Mouse (Mus musculus): ENCODE results near the gene Tmem217. TPM values are rescaled to one million over a fixed set of nuclear protein-coding genes. Genes with fewer than 3 reads are reported as not detected.
"Not testable (repeated sequence)": the region's sequence is repeated elsewhere in the genome, so short reads cannot be mapped to it uniquely, and the experiment has no call there.

Tmem217 gene
- polyA plus RNA-seq, 1 experiment from 2014 or later = not detected

DNA sequence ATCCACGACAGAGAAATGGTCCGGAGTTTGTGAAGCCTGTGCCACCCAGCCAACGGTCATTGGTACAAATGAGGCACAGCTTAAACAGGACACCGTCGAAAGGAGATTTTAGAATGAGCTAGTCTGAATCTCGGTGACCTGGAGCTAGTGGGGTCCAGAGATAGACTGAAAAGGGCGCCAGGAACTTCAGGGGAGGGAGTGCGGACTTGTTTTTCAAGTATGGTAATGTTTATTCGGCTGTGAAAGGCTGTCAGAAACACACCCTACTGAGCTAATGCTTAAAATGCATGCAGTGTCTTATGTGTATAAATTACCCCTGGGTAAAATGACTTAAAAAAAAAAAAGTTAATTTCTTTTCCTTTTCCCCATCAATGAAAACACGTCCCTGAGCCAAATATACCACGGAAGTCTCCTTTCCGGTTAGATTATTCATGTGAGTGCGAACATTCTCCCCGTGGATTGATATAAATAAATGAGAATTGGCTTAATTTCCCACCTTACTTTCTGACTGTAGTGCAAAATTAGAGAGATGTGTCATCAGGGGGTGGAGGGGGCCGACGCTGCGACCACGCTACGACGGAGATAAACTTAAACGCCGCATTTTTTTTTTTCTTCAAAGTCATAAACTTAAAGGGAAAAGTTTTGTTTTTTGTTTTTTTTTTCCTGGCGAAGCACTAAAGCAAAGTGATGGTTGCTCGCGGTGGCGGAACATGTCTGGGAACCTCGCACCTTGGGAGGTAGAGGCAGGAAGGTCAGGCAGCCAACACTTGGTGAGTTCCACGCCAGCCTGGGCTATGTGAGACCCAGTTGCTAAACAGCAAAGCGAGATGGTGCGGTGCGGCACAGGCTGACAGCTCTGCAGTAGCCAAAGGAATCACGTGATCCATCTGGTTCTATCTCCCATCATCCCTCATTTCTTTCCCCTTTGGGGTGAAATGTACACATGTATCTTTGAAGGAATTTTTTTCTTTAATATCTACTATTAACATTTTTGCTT is 49.2 kb downstream of the Tmem217 start:
- Histone ChIP-seq H3K4me2 (ENCODE audit: low read length) (no peak overlapping the region), H3K36me3 (ENCODE audit: control insufficient read depth, insufficient read depth, low read length) (no peaks in the 10 kb centered on the region), H3K4me1 (ENCODE audit: control insufficient read depth, insufficient read depth, low read length) (0 out of 2 replicates have a peak, but pooled peaks cover 2% of the 10 kb centered on the region), H3K4me3 (ENCODE audit: low read depth, low read length) (no peak overlapping the region), H3K27me3 (replicated peaks; ENCODE audit: control insufficient read depth, insufficient read depth, low read length) (no peaks in the 10 kb centered on the region), H3K9ac (ENCODE audit: low read length) (no peak overlapping the region), H3K9me3 (replicated peaks; ENCODE audit: control insufficient read depth, low read length) (no peaks in the 10 kb centered on the region), H3K27ac (ENCODE audit: low read depth, low read length) (no peak overlapping the region)
- WGBS = 19% methylated on average over 32 of the region's 32 CpGs
- ATAC-seq (no peak), DNase-seq (ENCODE audit: low spot score) (no peak)

DNA sequence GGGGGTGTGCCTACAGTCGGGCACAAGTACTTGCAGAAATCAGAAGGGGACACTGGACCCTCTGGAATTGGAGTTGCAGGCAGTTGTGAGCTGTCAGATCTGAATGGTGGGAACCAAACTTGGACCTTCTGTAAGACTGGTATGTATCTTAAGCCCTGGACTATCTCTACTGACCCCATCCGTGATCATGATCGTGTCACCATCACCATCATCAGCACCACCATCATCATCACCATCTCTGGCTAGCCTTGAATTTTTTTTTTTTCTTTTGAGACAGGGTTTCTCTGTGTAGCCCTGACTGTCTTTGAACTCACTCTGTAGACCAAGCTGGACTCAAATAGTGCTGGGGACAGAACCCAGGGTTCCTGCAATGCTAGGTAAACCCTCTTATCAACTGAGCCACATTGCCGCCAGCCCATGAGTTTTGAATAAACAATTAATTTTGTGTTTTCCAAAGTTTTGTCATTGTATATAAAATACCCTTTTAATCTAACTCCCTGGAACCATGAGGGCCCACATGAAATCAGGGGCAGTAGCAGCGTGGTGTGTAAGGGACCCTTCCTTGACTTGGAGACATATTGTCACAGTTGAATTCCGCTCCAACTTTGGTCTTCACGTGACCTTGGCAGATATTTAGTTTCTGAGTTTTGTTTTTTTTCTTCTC is 50.0 kb downstream of the Tmem217 start:
- 81% methylated on average over 7 of the region's 7 CpGs for WGBS
- no peaks in the 10 kb centered on the region for H3K9me3 ChIP-seq (replicated peaks; ENCODE audit: control insufficient read depth, low read length)
- no peak overlapping the region for H3K4me3 ChIP-seq (ENCODE audit: low read depth, low read length)
- H3K9ac ChIP-seq (ENCODE audit: low read length) = no peak overlapping the region
- no peak overlapping the region for H3K27ac ChIP-seq (ENCODE audit: low read depth, low read length)
- H3K4me1 ChIP-seq (ENCODE audit: control insufficient read depth, insufficient read depth, low read length) = 0 out of 2 replicates have a peak, but pooled peaks cover 2% of the 10 kb centered on the region
- no peak overlapping the region for H3K4me2 ChIP-seq (ENCODE audit: low read length)
- no peak for ATAC-seq
- DNase-seq (ENCODE audit: low spot score) = no peak
- no peaks in the 10 kb centered on the region for H3K36me3 ChIP-seq (ENCODE audit: control insufficient read depth, insufficient read depth, low read length)
- H3K27me3 ChIP-seq (replicated peaks; ENCODE audit: control insufficient read depth, insufficient read depth, low read length) = no peaks in the 10 kb centered on the region

- Histone ChIP-seq H3K36me3 (ENCODE audit: control insufficient read depth, insufficient read depth, low read length) (no peaks in the 10 kb centered on the region), H3K9me3 (replicated peaks; ENCODE audit: control insufficient read depth, low read length) (no peaks in the 10 kb centered on the region), H3K27me3 (replicated peaks; ENCODE audit: control insufficient read depth, insufficient read depth, low read length) (no peaks in the 10 kb centered on the region), H3K27ac (ENCODE audit: low read depth, low read length) (no peak overlapping the region), H3K4me2 (ENCODE audit: low read length) (no peak overlapping the region), H3K4me3 (ENCODE audit: low read depth, low read length) (no peak overlapping the region), H3K9ac (ENCODE audit: low read length) (no peak overlapping the region), H3K4me1 (ENCODE audit: control insufficient read depth, insufficient read depth, low read length) (0 out of 2 replicates have a peak, but pooled peaks cover 2% of the 10 kb centered on the region)
- 81% methylated on average over 17 of the region's 17 CpGs for WGBS
- ATAC-seq (no peak), DNase-seq (ENCODE audit: low spot score) (no peak)
These were observed 51.2 kb downstream of the Tmem217 start for GRCm38 (mm10) chr17:29500802-29501469.

- no peaks in the 10 kb centered on the region for H3K27me3 ChIP-seq (replicated peaks; ENCODE audit: control insufficient read depth, insufficient read depth, low read length)
- ATAC-seq = no peak
- no peak overlapping the region for H3K4me3 ChIP-seq (ENCODE audit: low read depth, low read length)
- H3K4me1 ChIP-seq (ENCODE audit: control insufficient read depth, insufficient read depth, low read length) = 0 out of 2 replicates have a peak, but pooled peaks cover 2% of the 10 kb centered on the region
- DNase-seq (ENCODE audit: low spot score) = no peak
- WGBS = 81% methylated on average over 7 of the region's 7 CpGs
- H3K36me3 ChIP-seq (ENCODE audit: control insufficient read depth, insufficient read depth, low read length) = no peaks in the 10 kb centered on the region
- H3K4me2 ChIP-seq (ENCODE audit: low read length) = no peak overlapping the region
- H3K9ac ChIP-seq (ENCODE audit: low read length) = no peak overlapping the region
- H3K9me3 ChIP-seq (replicated peaks; ENCODE audit: control insufficient read depth, low read length) = no peaks in the 10 kb centered on the region
- H3K27ac ChIP-seq (ENCODE audit: low read depth, low read length) = no peak overlapping the region
These were observed 51.9 kb downstream of the Tmem217 start for GRCm38 (mm10) chr17:29500243-29500740.

- no peaks in the 10 kb centered on the region for H3K9me3 ChIP-seq (replicated peaks; ENCODE audit: control insufficient read depth, low read length)
- H3K27ac ChIP-seq (ENCODE audit: low read depth, low read length) = no peak overlapping the region
- WGBS = 85% methylated on average over 6 of the region's 6 CpGs
- H3K4me3 ChIP-seq (ENCODE audit: low read depth, low read length) = no peak overlapping the region
- H3K36me3 ChIP-seq (ENCODE audit: control insufficient read depth, insufficient read depth, low read length) = peaks cover 3% of the 10 kb centered on the region
- no peak for DNase-seq (ENCODE audit: low spot score)
- H3K9ac ChIP-seq (ENCODE audit: low read length) = no peak overlapping the region
- ATAC-seq = no peak
- H3K4me1 ChIP-seq (ENCODE audit: control insufficient read depth, insufficient read depth, low read length) = 0 out of 2 replicates have a peak, but pooled peaks cover 2% of the 10 kb centered on the region
- H3K4me2 ChIP-seq (ENCODE audit: low read length) = no peak overlapping the region
- no peaks in the 10 kb centered on the region for H3K27me3 ChIP-seq (replicated peaks; ENCODE audit: control insufficient read depth, insufficient read depth, low read length)
These were observed 52.7 kb downstream of the Tmem217 start for GRCm38 (mm10) chr17:29499511-29499910.

- not testable (repeated sequence) for H3K4me3 ChIP-seq (ENCODE audit: low read depth, low read length); H3K9me3 ChIP-seq (replicated peaks; ENCODE audit: control insufficient read depth, low read length); DNase-seq (ENCODE audit: low spot score); H3K36me3 ChIP-seq (ENCODE audit: control insufficient read depth, insufficient read depth, low read length); ATAC-seq; H3K9ac ChIP-seq (ENCODE audit: low read length); H3K27ac ChIP-seq (ENCODE audit: low read depth, low read length); H3K4me1 ChIP-seq (ENCODE audit: control insufficient read depth, insufficient read depth, low read length); H3K4me2 ChIP-seq (ENCODE audit: low read length); H3K27me3 ChIP-seq (replicated peaks; ENCODE audit: control insufficient read depth, insufficient read depth, low read length)
- WGBS = 96% methylated on average over 2 of the region's 2 CpGs
These were observed 53.2 kb downstream of the Tmem217 start for GRCm38 (mm10) chr17:29498952-29499351.

DNA sequence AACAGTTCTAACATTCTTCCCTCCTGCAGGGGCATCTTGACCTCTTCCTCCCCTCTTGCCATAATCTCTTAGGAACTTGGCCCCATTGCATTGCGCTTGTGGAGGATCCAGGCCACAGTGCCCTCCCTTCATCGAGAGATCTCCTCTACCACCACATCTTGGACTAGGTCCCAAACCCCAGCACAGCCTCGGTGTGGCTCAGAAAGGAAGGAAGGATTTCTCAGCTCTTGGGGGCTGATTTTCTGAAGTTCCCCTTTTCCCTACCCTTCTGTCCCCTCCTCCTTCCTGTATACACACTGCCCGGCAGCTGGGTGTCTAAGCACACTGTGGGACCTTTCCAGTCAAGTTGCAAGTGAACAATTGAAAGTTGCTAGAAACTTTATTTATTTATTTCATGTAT is 54.2 kb downstream of the Tmem217 start:
- DNase-seq (ENCODE audit: low spot score) = no peak
- WGBS = 71% methylated on average over 4 of the region's 4 CpGs
- no peak overlapping the region for H3K4me3 ChIP-seq (ENCODE audit: low read depth, low read length)
- H3K4me1 ChIP-seq (ENCODE audit: control insufficient read depth, insufficient read depth, low read length) = peaks cover 2% of the 10 kb centered on the region; the same call in 1 of the 2 replicates
- H3K9ac ChIP-seq (ENCODE audit: low read length) = no peak overlapping the region
- no peaks in the 10 kb centered on the region for H3K27me3 ChIP-seq (replicated peaks; ENCODE audit: control insufficient read depth, insufficient read depth, low read length)
- H3K9me3 ChIP-seq (replicated peaks; ENCODE audit: control insufficient read depth, low read length) = no peaks in the 10 kb centered on the region
- ATAC-seq = no peak
- no peak overlapping the region for H3K4me2 ChIP-seq (ENCODE audit: low read length)
- no peak overlapping the region for H3K27ac ChIP-seq (ENCODE audit: low read depth, low read length)
- H3K36me3 ChIP-seq (ENCODE audit: control insufficient read depth, insufficient read depth, low read length) = peaks cover 14% of the 10 kb centered on the region

DNA sequence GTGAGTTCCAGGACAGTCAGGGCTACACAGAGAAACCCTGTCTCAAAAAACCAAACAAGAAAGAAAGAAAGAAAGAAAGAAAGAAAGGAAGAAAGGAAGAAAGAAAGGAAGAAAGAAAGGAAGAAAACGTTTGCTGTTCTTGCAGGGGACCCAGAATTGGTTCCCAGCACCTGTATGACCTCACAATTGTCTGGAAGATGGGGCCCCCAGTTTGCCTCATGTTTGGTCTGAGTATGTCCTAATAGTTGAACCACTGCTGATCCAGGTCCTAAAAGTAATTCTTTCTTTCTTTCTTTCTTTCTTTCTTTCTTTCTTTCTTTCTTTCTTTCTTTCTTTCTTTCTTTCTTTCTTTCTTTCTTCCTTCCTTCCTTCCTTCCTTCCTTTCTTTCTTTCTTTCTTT is 54.7 kb downstream of the Tmem217 start:
- H3K9me3 ChIP-seq (replicated peaks; ENCODE audit: control insufficient read depth, low read length); H3K4me1 ChIP-seq (ENCODE audit: control insufficient read depth, insufficient read depth, low read length); H3K4me3 ChIP-seq (ENCODE audit: low read depth, low read length); DNase-seq (ENCODE audit: low spot score); ATAC-seq; H3K27me3 ChIP-seq (replicated peaks; ENCODE audit: control insufficient read depth, insufficient read depth, low read length); H3K9ac ChIP-seq (ENCODE audit: low read length); H3K27ac ChIP-seq (ENCODE audit: low read depth, low read length); H3K4me2 ChIP-seq (ENCODE audit: low read length): not testable (repeated sequence)
- H3K36me3 ChIP-seq (ENCODE audit: control insufficient read depth, insufficient read depth, low read length) = peaks cover 14% of the 10 kb centered on the region
- WGBS = 65% methylated on average over 1 of the region's 1 CpGs
